Mouse (Mus musculus) thymus, postnatal 10 days (tissue): ENCODE results near the gene Prkg1.

Experiments used
- DNase-seq, 2 experiments: peaks; one replicate each; pipeline ENCODE4 v3.0.0; 2021; ENCODE audit warnings: low spot score in 2 of 2

The Prkg1 gene

DNA sequence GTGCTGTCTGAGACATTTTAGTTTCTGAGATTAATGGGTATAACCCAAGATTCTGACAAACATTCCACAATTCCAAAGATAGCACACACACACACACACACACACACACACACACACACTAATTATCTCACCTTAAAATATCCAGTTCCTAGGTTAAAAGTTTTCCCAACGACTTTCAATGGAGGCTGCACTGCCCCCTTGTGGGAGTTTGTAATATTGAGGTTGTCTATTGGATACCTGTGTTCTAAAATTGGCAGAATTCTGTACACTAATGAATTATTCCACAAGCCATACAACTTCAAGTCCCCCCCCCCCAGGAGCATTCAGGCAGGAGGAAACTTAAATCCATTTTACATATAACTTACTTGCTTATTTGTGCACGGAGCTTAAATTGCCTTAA, 18.2 kb downstream of the Prkg1 start:
- peak in 1 of 2 experiments; percentile 23 for DNase-seq

- no peak for DNase-seq
Measured at GRCm38 (mm10) chr19:31743241-31744045, 21.4 kb downstream of the Prkg1 start.

DNA sequence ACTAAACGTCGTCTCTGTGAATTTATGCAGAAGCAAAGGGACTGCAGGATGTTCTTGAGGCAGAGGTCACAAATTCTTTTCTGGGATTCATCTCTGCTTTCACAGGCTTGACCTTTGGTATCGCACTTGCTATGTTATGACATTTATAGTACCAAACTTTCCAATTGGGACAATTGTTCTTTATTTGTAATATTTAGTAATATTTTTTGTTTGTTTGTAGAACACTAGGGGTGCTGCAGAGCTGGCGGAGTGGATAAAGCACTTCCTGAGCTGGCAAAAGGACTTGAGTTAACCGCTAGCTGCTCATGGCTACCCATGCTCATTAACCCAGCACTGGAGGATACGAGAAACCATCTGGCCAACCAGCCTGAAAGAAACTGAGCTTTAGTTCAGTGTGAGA, 49.9 kb downstream of the Prkg1 start:
- DNase-seq, result no peak

DNA sequence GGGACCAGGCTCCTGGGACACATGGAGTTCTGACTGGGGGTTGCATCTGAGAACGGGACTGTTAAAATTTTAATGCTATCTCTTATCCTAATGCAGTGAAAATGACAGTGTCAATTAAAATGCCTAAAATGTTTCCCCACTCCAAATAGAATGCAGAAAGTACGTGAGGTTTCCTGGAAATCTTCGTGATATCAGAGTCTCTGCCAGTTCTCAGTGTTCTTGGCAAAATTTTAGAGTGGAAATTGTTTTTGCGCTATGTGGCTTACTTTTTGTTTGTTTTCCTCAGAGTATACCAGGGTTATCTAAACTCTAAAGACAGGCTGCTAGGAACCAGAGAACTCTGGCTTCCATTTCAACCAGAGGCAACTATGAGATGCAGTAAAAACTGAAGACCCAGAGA, 50.4 kb downstream of the Prkg1 start:
- DNase-seq, result no peak

- DNase-seq, result no peak
Measured at GRCm38 (mm10) chr19:31713321-31713720, 51.5 kb downstream of the Prkg1 start.

DNA sequence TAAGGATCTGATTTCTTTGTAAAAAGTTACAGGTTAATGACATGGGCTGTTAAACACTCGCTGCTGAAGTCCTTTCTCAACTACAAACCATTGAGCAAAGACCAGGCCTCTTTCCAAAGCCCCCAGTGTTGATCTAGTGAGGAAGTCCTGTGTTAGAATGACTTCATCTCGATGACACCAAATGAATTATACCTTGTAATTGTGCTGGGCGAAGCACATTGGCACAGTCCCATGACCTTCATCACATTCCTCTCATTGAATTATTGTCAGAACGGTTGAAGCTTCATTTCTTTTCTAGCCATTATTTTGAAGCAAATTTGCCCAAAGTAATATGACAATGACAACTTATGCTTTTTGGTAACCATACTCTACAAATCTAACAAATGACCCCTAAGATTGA, 54.5 kb downstream of the Prkg1 start:
- DNase-seq, result no peak

- no peak for DNase-seq
Measured at GRCm38 (mm10) chr19:31703991-31704390, 60.8 kb downstream of the Prkg1 start.

DNA sequence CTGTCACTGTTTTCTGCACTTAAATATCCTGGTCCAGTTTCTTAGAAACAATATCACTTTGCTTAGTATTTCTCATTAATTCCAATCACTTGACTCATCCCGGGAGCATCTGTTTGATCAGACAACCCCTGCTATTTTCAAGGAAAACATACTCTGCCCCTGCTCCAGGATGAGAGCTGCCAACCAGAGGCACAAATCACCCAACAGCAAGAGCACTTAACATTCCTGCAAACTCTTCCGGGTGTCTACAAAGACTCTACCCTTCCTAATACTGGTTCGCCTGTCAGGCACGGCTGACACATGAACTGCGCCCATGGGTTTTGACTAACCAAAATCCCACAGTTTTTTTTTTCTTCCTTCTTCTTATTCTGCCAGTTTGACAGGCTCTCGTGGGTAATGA, 65.9 kb downstream of the Prkg1 start:
- no peak for DNase-seq

DNA sequence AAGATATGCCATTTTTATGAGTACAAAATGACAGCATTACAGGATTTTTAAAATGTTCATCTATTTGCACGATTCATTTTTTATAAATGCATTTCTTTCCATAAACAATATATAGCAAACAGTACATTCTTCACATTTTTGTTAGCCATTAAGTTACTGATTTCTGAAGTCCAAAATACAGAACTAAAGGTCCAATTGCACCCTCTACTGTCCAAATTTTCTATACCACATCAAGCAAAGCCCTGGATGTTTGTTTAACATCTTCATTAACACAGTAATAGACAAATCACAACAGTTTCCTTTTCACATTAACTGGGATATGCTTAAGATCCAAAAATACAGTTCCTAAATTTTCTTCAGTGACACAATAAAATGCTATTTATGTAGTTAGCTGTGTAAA, 84.0 kb downstream of the Prkg1 start:
- no peak for DNase-seq

GRCm38 (mm10) chr19:31678324-31678723, 86.5 kb downstream of the Prkg1 start:
- no peak for DNase-seq

DNA sequence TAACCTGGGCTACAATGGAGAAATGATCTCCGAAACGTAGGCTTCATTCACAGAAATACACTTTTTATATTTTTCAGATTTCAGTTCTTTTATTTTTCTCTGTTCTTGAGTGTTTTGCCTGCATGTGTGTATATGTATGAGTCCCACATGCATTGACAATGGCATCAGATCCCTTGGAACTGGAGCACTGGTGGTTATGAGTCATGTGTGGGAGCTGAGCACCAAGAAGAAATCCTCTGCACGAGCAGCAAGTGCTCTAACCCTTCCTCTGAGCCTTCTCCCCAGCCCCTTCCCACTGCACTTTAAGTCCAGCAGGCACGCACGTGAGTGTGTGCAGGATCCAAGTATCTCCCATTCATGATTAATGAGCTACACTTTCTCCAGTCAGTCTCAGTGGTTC, 93.1 kb downstream of the Prkg1 start:
- DNase-seq, result no peak

DNA sequence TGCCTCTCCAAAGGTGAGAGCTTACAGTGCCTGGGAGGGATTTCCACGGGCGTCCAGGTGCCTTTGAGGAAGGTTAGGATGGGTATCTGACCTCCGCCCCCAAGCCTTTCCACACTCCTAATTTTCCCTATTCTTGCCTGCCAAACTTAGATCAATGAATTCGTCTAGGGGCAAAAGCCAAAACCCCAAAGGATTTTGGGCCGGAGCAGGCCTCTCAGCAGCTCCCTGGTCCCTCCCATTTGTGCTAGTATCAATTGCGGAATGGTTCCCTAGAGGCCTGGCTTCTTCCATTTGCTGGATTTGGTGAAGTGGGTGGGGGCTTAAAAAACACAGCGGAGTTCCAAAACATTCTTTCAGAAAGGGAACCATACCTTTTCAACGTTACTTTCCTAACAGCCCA, 99.8 kb downstream of the Prkg1 start:
- DNase-seq, result no peak

DNA sequence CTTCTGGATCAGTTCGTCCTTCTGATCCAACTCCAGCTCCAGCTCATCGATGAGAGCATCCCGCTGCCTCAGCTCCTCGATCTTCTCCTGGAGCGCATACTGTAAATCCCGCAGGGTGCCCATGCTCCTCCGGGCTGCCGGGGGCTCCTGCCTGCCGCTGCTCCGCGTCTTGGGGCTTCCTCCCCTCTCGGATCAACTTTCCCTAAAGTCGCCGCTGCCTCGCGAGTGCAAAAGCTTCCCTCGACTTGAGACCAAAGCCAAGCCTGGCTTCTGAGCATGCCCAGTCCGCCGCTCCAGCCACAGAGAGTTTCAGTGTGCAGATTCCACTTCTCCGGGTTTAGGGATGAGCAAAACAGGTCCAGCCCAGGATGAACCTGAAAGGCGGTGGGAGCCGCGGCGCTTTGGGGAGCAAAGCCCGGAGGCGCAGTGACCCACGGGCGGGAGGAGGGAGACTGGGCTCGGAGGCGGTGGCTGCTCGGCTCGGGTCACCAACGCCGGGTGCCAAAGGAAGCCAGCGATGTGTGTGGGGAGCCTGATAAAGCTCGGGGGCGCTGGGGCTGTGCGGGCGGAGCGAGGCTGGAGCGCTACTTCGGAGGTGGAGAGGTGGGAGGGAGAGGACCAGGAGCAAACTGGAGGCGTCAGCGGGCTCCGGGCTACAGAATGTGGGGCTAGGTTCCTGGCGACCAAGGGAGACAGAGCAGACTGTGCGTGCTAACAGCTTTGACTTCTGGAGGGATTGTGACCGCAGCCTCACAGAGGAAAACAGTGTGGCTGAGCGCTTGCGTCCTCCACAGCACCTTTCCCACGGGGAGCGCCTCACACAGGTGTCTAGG, 100.5 kb downstream of the Prkg1 start:
- DNase-seq, result no peak

GRCm38 (mm10) chr19:31663437-31664158, 101.2 kb downstream of the Prkg1 start:
- no peak for DNase-seq

DNA sequence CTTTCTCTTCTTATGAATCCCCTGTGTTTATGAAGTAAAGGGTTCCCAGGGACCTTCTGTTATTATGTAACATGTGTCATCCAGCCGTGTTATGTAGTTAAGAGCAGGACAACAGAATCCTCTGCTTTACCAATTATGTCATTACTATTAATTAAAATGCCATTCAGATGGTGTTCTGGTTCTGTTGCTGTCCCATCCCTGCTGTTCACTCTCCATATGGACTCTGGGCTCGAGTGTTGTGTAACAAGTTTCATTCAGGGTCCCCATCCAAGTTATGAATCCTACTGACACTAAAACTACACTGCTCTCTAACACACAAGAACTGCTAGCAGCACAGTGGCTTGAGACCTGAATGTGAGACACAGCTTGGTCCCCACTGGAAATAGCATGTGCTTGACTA, 102.0 kb downstream of the Prkg1 start:
- DNase-seq, result no peak

- DNase-seq, result no peak
Measured at GRCm38 (mm10) chr19:31658751-31659397, 106.0 kb downstream of the Prkg1 start.

GRCm38 (mm10) chr19:31656256-31656655, 108.6 kb downstream of the Prkg1 start:
- DNase-seq, result no peak

GRCm38 (mm10) chr19:31655826-31656225, 109.0 kb downstream of the Prkg1 start:
- no peak for DNase-seq

- DNase-seq, result no peak
Measured at GRCm38 (mm10) chr19:31654022-31654421, 110.8 kb downstream of the Prkg1 start.

DNA sequence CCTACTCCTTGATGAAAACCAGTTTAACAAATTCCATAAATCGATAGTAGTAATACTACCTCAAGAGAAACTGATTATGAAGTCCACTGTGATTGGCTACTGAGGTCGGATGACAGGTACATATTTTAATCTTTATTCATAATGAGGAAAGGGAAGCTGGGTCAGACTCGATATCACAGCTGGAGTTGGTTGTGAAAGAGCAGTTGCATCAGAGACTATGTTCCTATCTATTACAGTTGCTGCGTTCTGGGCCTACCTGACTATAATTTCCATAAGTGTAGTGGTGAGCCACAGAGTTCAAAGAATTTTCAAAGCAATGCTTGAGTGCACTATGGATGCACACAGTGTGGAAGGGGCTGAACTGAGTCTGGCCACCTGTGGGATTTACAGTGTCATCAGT, 114.4 kb downstream of the Prkg1 start:
- DNase-seq, result no peak

DNA sequence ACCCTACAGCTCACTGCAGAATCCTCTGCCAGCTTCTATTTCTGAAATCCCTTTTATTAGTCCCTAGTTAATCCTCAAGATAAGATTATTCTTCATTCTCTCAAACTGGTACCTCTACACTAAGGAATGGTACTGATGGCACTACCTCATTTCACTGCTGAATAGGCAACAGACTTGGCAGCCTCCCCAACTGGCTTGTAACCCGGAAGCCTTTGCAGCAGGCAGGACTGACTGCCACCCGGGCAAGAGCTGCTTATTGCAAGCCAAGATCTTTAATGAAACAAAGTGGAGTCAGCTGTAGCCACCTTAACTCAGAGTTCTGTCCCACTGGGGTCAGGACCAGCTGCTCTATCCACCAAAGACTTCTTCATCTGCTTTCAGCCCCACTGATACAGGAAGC, 117.3 kb downstream of the Prkg1 start:
- DNase-seq, result no peak
